Mouse (Mus musculus): ENCODE results near the gene Lce1m. TPM values are rescaled to one million over a fixed set of nuclear protein-coding genes. Genes with fewer than 3 reads are reported as not detected.
"Not testable (repeated sequence)": the region's sequence is repeated elsewhere in the genome, so short reads cannot be mapped to it uniquely, and the experiment has no call there.

Gene Lce1m
- not detected in 2 replicates for polyA plus RNA-seq (2014; fragmentation: Nextera tagmentation; extraction: Ambion mirVana)

GRCm38 (mm10) chr3:93018960-93019359 is at the start of gene Lce1m:
Lce1m (minus strand) TSS chr3:93019060.
- H3K4me1 ChIP-seq (ENCODE audit: control insufficient read depth, insufficient read depth, low read length) = no peaks in the 10 kb centered on the region
- DNase-seq (no peak), ATAC-seq (ENCODE audit: low FRiP score, low TSS enrichment) (no peak)
- H3K9me3 ChIP-seq (ENCODE audit: control insufficient read depth, low read length) = no peaks in the 10 kb centered on the region
- H3K27ac ChIP-seq (replicated peaks; ENCODE audit: low read depth, low read length) = no peak within 1 kb of the TSS
- H3K27me3 ChIP-seq (ENCODE audit: control insufficient read depth, insufficient read depth, low read length) = no peaks in the 10 kb centered on the region
- no peak within 1 kb of the TSS for H3K4me2 ChIP-seq (ENCODE audit: low read length)
- no peak within 1 kb of the TSS for H3K4me3 ChIP-seq (replicated peaks; ENCODE audit: low read depth, low read length)
- no peak within 1 kb of the TSS for H3K9ac ChIP-seq (replicated peaks; ENCODE audit: low read length)
- H3K36me3 ChIP-seq (ENCODE audit: control insufficient read depth, insufficient read depth, low read length) = no peaks in the 10 kb centered on the region
- 97% methylated on average over 2 of the region's 2 CpGs for WGBS

GRCm38 (mm10) chr3:93068523-93068922 is 49.7 kb upstream of the Lce1m start, which contains the start of gene Gm4858:
Gm4858 (plus strand) TSS chr3:93068823.
- not testable (repeated sequence) for H3K9ac ChIP-seq (replicated peaks; ENCODE audit: low read length); H3K36me3 ChIP-seq (ENCODE audit: control insufficient read depth, insufficient read depth, low read length); H3K27me3 ChIP-seq (ENCODE audit: control insufficient read depth, insufficient read depth, low read length); H3K27ac ChIP-seq (replicated peaks; ENCODE audit: low read depth, low read length); H3K9me3 ChIP-seq (ENCODE audit: control insufficient read depth, low read length); H3K4me1 ChIP-seq (ENCODE audit: control insufficient read depth, insufficient read depth, low read length); H3K4me2 ChIP-seq (ENCODE audit: low read length); ATAC-seq (ENCODE audit: low FRiP score, low TSS enrichment); H3K4me3 ChIP-seq (replicated peaks; ENCODE audit: low read depth, low read length); DNase-seq

GRCm38 (mm10) chr3:93052826-93053474 is 34.1 kb upstream of the Lce1m start:
- Histone ChIP-seq H3K27ac (replicated peaks; ENCODE audit: low read depth, low read length) (no peak overlapping the region), H3K36me3 (ENCODE audit: control insufficient read depth, insufficient read depth, low read length) (no peaks in the 10 kb centered on the region), H3K9ac (replicated peaks; ENCODE audit: low read length) (no peak overlapping the region), H3K4me2 (ENCODE audit: low read length) (no peak overlapping the region), H3K4me3 (replicated peaks; ENCODE audit: low read depth, low read length) (no peak overlapping the region), H3K4me1 (ENCODE audit: control insufficient read depth, insufficient read depth, low read length) (no peaks in the 10 kb centered on the region), H3K9me3 (ENCODE audit: control insufficient read depth, low read length) (no peaks in the 10 kb centered on the region), H3K27me3 (ENCODE audit: control insufficient read depth, insufficient read depth, low read length) (no peaks in the 10 kb centered on the region)
- ATAC-seq (ENCODE audit: low FRiP score, low TSS enrichment) = no peak; the same call in 1 of the 2 replicates
- WGBS = 60% methylated on average over 10 of the region's 10 CpGs
- DNase-seq = peak; percentile 6

- ATAC-seq (ENCODE audit: low FRiP score, low TSS enrichment) (no peak), DNase-seq (no peak)
- H3K9ac ChIP-seq (replicated peaks; ENCODE audit: low read length) = no peak overlapping the region
- WGBS = 88% methylated on average over 1 of the region's 1 CpGs
- no peak overlapping the region for H3K4me2 ChIP-seq (ENCODE audit: low read length)
- no peak overlapping the region for H3K27ac ChIP-seq (replicated peaks; ENCODE audit: low read depth, low read length)
- no peaks in the 10 kb centered on the region for H3K27me3 ChIP-seq (ENCODE audit: control insufficient read depth, insufficient read depth, low read length)
- H3K4me3 ChIP-seq (replicated peaks; ENCODE audit: low read depth, low read length) = no peak overlapping the region
- no peaks in the 10 kb centered on the region for H3K4me1 ChIP-seq (ENCODE audit: control insufficient read depth, insufficient read depth, low read length)
- no peaks in the 10 kb centered on the region for H3K9me3 ChIP-seq (ENCODE audit: control insufficient read depth, low read length)
- H3K36me3 ChIP-seq (ENCODE audit: control insufficient read depth, insufficient read depth, low read length) = no peaks in the 10 kb centered on the region
Observed at GRCm38 (mm10) chr3:93050182-93050581, 31.3 kb upstream of the Lce1m start.

GRCm38 (mm10) chr3:93031450-93031849 is 12.6 kb upstream of the Lce1m start:
- WGBS = 61% methylated on average over 5 of the region's 5 CpGs
- Histone ChIP-seq H3K4me3 (replicated peaks; ENCODE audit: low read depth, low read length) (no peak overlapping the region), H3K4me2 (ENCODE audit: low read length) (no peak overlapping the region), H3K4me1 (ENCODE audit: control insufficient read depth, insufficient read depth, low read length) (no peaks in the 10 kb centered on the region), H3K36me3 (ENCODE audit: control insufficient read depth, insufficient read depth, low read length) (no peaks in the 10 kb centered on the region), H3K27me3 (ENCODE audit: control insufficient read depth, insufficient read depth, low read length) (no peaks in the 10 kb centered on the region), H3K9ac (replicated peaks; ENCODE audit: low read length) (no peak overlapping the region), H3K9me3 (ENCODE audit: control insufficient read depth, low read length) (no peaks in the 10 kb centered on the region), H3K27ac (replicated peaks; ENCODE audit: low read depth, low read length) (no peak overlapping the region)
- peak; percentile 89 for ATAC-seq (ENCODE audit: low FRiP score, low TSS enrichment)
- peak; percentile 90 for DNase-seq

- WGBS = 89% methylated on average over 2 of the region's 2 CpGs
- Histone ChIP-seq H3K4me2 (ENCODE audit: low read length) (no peak overlapping the region), H3K4me1 (ENCODE audit: control insufficient read depth, insufficient read depth, low read length) (no peaks in the 10 kb centered on the region)
Observed at GRCm38 (mm10) chr3:93025486-93025885, 6.6 kb upstream of the Lce1m start.

GRCm38 (mm10) chr3:93023411-93024184 is 4.7 kb upstream of the Lce1m start:
- WGBS = 78% methylated on average over 3 of the region's 3 CpGs
- ATAC-seq (ENCODE audit: low FRiP score, low TSS enrichment) (no peak), DNase-seq (no peak)
- Histone ChIP-seq H3K9ac (replicated peaks; ENCODE audit: low read length) (no peak overlapping the region), H3K4me1 (ENCODE audit: control insufficient read depth, insufficient read depth, low read length) (no peaks in the 10 kb centered on the region), H3K27ac (replicated peaks; ENCODE audit: low read depth, low read length) (no peak overlapping the region), H3K36me3 (ENCODE audit: control insufficient read depth, insufficient read depth, low read length) (no peaks in the 10 kb centered on the region), H3K4me2 (ENCODE audit: low read length) (no peak overlapping the region), H3K4me3 (replicated peaks; ENCODE audit: low read depth, low read length) (no peak overlapping the region), H3K27me3 (ENCODE audit: control insufficient read depth, insufficient read depth, low read length) (no peaks in the 10 kb centered on the region), H3K9me3 (ENCODE audit: control insufficient read depth, low read length) (no peaks in the 10 kb centered on the region)

More at GRCm38 (mm10) chr3:93025486-93025885, 6.6 kb upstream of the Lce1m start:
- H3K27ac ChIP-seq (replicated peaks; ENCODE audit: low read depth, low read length) = no peak overlapping the region
- H3K9ac ChIP-seq (replicated peaks; ENCODE audit: low read length) = no peak overlapping the region
- no peak overlapping the region for H3K4me3 ChIP-seq (replicated peaks; ENCODE audit: low read depth, low read length)
- no peak for DNase-seq
- no peaks in the 10 kb centered on the region for H3K27me3 ChIP-seq (ENCODE audit: control insufficient read depth, insufficient read depth, low read length)
- no peaks in the 10 kb centered on the region for H3K36me3 ChIP-seq (ENCODE audit: control insufficient read depth, insufficient read depth, low read length)
- no peaks in the 10 kb centered on the region for H3K9me3 ChIP-seq (ENCODE audit: control insufficient read depth, low read length)
- ATAC-seq (ENCODE audit: low FRiP score, low TSS enrichment) = no peak

- 91% methylated on average over 1 of the region's 1 CpGs for WGBS
- Histone ChIP-seq H3K27ac (replicated peaks; ENCODE audit: low read depth, low read length) (no peak overlapping the region), H3K4me3 (replicated peaks; ENCODE audit: low read depth, low read length) (no peak overlapping the region), H3K36me3 (ENCODE audit: control insufficient read depth, insufficient read depth, low read length) (no peaks in the 10 kb centered on the region), H3K4me1 (ENCODE audit: control insufficient read depth, insufficient read depth, low read length) (no peaks in the 10 kb centered on the region), H3K27me3 (ENCODE audit: control insufficient read depth, insufficient read depth, low read length) (no peaks in the 10 kb centered on the region), H3K9ac (replicated peaks; ENCODE audit: low read length) (no peak overlapping the region), H3K9me3 (ENCODE audit: control insufficient read depth, low read length) (no peaks in the 10 kb centered on the region), H3K4me2 (ENCODE audit: low read length) (no peak overlapping the region)
- ATAC-seq (ENCODE audit: low FRiP score, low TSS enrichment) (no peak), DNase-seq (no peak)
Observed at GRCm38 (mm10) chr3:93021171-93021570, 2.3 kb upstream of the Lce1m start.
